Mouse (Mus musculus): ENCODE data around the gene Nlrc5.

Gene Nlrc5

DNA sequence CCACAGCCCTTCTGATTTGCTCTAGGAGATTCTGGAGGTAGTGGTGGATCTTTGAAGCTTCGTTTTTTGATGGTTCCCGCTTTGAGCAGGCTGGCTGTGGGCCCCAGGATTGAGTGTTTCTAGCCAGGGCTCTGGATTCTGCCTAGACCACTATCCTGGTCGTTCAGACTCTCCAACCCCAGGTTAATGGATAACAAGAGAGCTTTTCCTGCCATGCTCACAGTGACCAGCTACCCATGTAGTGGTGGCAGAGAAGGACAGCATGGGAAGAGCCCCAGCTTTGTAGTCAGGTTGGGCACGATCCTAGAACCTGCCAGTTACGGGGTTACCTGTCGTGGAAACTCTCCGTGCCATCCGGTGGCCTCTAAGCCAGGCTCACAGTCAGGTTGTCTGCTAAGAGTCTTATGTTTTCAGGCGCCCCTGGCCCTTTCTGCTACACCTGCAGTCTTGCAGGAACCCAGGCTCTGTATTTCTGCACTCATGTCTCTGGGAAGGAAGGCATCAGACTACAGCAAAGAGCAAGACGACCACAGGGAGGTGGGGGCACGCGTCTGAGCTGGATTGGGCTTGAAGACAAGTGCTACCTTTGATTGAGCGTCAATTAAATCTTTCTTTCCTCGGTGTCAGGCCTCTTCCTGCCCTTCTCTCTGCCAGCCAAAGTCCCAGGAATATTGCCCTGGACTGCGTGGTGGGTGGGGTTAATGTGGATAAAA lies 132.4 kb downstream of the Nlrc5 start:
- no peak for DNase-seq (ENCODE audit: low spot score in 2 of 2)

DNA sequence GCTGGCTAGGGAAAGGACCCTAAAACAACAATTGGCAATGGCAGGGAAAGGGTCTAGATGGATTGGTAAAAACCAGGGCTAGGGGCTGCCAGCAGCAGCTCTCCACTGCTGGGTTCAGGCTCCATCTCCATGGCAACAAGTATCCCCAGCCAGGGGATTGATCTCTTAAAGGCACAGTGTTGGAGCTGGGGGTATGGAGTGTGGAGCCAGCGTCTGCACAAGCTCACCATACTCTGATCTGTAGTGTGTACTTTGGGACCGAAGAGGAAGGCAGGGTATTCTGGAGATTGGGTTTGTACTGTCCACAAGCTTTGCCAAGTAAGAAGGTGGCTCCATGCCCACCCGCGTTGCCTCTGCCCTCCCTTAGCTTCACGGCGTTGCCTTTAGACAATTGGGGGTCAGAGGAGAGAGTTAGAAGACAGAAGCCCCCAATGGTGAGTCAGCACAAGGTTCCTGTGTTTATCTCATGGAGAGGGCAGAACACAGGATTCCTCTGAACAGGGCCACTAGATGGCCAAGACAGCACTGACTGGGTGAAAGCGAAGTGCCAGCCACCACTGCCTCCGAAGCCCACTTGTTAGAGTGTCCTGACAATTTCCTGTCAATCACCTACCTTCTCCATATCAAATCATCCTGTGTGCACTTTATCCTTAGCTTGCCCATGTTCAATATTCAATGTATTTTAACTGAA lies 133.1 kb downstream of the Nlrc5 start:
- DNase-seq (ENCODE audit: low spot score in 2 of 2) = no peak

DNA sequence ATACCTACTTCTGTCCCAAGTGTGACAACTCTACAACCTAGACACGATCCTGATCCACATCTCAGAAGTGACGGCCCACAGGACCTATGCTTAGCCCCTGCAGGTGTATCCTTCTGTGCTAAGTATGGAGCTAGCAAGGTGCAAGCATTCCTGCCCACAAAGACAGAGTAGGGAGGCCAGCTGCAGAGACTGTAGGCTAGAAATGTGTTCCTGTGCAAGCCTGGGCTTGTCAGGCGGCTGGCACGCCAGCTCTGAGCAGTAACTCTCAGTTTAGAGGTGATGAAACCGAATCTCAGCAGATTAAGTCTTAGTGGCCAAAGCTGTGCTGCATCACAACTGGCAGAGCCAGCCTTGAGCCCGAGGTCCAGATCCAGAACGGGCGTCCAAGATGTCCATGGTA lies 133.9 kb downstream of the Nlrc5 start:
- DNase-seq (ENCODE audit: low spot score in 2 of 2) = no peak

DNA sequence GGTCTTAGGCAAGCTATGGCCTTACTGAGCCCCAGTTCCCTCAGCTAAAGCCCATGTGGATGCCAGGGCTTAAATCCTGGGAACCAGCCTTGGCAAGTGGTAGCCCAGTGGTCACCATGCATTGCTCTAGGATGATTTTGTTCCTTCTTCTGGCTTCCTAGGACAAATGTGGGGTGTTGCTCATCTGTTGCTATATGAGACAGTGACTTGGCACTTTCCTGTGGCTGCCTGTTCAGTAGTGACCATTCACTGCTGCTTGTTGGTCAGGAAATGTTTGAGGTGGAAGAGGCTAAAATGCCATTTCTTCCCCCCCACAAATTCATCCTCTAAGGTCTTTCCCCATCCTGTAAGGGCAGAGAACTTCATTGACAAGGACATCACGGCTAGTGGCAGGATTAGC lies 135.3 kb downstream of the Nlrc5 start:
- DNase-seq (ENCODE audit: low spot score in 2 of 2) = no peak

DNA sequence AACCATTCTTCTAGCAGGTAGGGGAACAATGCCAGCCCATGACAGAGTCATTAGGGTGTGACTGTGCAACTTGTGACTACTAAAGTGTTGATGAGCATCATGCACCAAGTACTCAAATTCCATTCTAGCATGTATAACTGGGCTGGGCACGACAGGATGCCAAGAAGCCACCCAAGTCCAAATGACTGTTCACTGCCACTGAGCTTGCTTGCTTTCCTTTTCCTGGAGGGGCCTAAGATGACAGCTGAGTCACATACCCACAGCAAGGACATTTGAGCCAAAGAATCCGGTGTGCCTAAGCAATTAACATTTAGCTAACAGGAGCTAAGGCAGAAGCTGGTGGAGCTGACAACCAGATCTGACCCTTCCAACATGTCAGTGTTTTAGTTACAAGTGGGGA lies 137.7 kb downstream of the Nlrc5 start:
- DNase-seq (ENCODE audit: low spot score in 2 of 2) = no peak

DNA sequence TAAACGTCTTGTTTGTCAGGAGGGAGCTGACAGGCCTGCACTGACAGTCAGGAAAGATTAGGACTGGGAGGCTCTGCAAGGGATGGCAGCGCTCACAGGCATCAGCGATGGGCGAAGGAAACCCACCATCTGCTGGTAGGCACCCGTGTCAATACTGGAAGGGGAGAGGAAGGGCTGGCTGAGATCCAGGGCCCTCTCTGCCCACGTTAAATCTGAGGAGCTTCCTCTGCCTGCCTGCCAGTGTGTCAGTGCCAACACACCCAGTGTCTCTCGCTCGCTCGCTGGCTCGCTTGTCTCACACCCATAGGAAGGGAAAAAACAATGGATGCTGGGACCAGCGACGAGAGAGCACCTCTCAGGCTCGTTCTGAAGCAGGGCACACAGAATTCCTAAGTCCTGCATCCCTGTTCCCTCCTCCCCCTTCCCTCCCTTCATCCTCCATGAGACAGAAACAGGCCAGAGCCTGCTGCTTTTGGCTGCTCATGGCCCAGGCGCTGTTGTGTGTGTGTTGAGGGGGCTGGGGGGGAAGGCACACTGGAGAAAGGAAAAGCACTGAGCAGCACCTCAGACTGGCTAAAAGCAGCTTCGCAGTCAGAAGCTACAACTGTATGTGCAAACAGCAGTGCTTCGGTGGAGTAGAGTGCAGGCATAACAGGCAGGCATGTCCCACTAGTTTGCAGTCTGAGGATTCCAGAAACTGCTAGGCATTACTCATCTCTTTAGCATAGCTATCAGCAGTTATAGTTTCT lies 140.2 kb downstream of the Nlrc5 start:
- no peak for DNase-seq (ENCODE audit: low spot score in 2 of 2)

DNA sequence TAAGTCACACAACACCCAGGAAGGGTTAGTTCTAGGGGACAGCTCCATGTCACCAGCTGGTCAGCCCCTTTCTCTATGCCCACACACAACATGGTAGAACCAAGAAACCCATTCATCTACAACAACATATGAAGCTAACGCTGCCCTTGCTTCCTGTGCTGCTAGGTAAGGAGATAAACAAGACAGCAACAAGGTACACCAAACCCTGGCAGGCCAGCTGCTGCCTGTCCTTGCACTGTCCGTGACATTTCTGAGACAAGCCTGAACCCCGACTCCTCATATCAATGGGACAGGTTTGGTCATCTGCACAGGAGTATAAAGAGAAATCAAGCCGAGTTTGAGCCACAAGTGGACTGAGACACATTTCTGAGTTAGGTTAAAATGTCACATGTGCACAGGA lies 141.0 kb downstream of the Nlrc5 start:
- DNase-seq (ENCODE audit: low spot score in 2 of 2) = no peak

All from spleen, postnatal 4 days (tissue).